Mouse (Mus musculus): ENCODE results near the gene Acadl. TPM values are rescaled to one million over a fixed set of nuclear protein-coding genes. Genes with fewer than 3 reads are reported as not detected.
A peak's percentile ranks its signal among the peaks of the same experiment; 100 is the strongest.

The Acadl gene
- polyA plus RNA-seq, 1 experiment from 2014 or later, result 61.0 TPM

GRCm38 (mm10) chr1:66871591-66871990 lies 8.5 kb upstream of the Acadl start:
- no peak for ATAC-seq (ENCODE audit: low FRiP score)
- no peaks in the 10 kb centered on the region for H3K9me3 ChIP-seq (replicated peaks)
- 77% methylated on average over 7 of the region's 7 CpGs for WGBS

GRCm38 (mm10) chr1:66865633-66866032 lies 2.6 kb upstream of the Acadl start:
- no peak for ATAC-seq (ENCODE audit: low FRiP score)
- 85% methylated on average over 4 of the region's 4 CpGs for WGBS
- Histone ChIP-seq H3K27ac (no peak overlapping the region), H3K27me3 (no peaks in the 10 kb centered on the region), H3K9me3 (replicated peaks) (no peaks in the 10 kb centered on the region), H3K9ac (no peak overlapping the region), H3K4me3 (no peak overlapping the region), H3K36me3 (no peaks in the 10 kb centered on the region), H3K4me2 (replicated peaks) (no peak overlapping the region), H3K4me1 (peaks cover 11% of the 10 kb centered on the region)

More at GRCm38 (mm10) chr1:66871591-66871990, 8.5 kb upstream of the Acadl start:
- Histone ChIP-seq H3K27me3 (no peaks in the 10 kb centered on the region), H3K4me3 (no peak overlapping the region), H3K36me3 (no peaks in the 10 kb centered on the region), H3K27ac (no peak overlapping the region), H3K4me1 (no peaks in the 10 kb centered on the region), H3K9ac (no peak overlapping the region), H3K4me2 (replicated peaks) (no peak overlapping the region)

GRCm38 (mm10) chr1:66863741-66864495 lies 841 bp upstream of the Acadl start:
- H3K27ac ChIP-seq, result no peak overlapping the region
- H3K4me2 ChIP-seq (replicated peaks), result peak overlapping the region; percentile 79
- no peaks in the 10 kb centered on the region for H3K27me3 ChIP-seq
- peak overlapping the region; percentile 67; the same call in 1 of the 2 replicates for H3K4me3 ChIP-seq
- no peak for ATAC-seq (ENCODE audit: low FRiP score)
- H3K4me1 ChIP-seq, result peaks cover 11% of the 10 kb centered on the region
- H3K9me3 ChIP-seq (replicated peaks), result no peaks in the 10 kb centered on the region; the same call in 1 of the 2 replicates
- no peak overlapping the region for H3K9ac ChIP-seq
- no peaks in the 10 kb centered on the region for H3K36me3 ChIP-seq
- WGBS, result 15% methylated on average over 9 of the region's 9 CpGs

- ATAC-seq (ENCODE audit: low FRiP score), result peak; percentile 31
- H3K4me2 ChIP-seq (replicated peaks), result peak overlapping the region; percentile 79
- WGBS, result 22% methylated on average over 14 of the region's 14 CpGs
- H3K9me3 ChIP-seq (replicated peaks), result no peaks in the 10 kb centered on the region; the same call in 1 of the 2 replicates
- H3K4me3 ChIP-seq, result peak overlapping the region; percentile 67
- H3K27me3 ChIP-seq, result no peaks in the 10 kb centered on the region
- H3K36me3 ChIP-seq, result peaks cover 4% of the 10 kb centered on the region; the same call in 1 of the 2 replicates
- no peak overlapping the region for H3K27ac ChIP-seq
- H3K4me1 ChIP-seq, result peaks cover 11% of the 10 kb centered on the region
- H3K9ac ChIP-seq, result peak overlapping the region; percentile 78
These were observed 1.1 kb downstream of the Acadl start for GRCm38 (mm10) chr1:66861764-66862672.

- H3K9ac ChIP-seq, result no peak overlapping the region
- H3K4me1 ChIP-seq, result no peaks in the 10 kb centered on the region
- H3K4me2 ChIP-seq (replicated peaks), result no peak overlapping the region
- 91% methylated on average over 4 of the region's 4 CpGs for WGBS
- H3K27ac ChIP-seq, result no peak overlapping the region
- H3K4me3 ChIP-seq, result no peak overlapping the region
- no peak for ATAC-seq (ENCODE audit: low FRiP score)
- H3K27me3 ChIP-seq, result no peaks in the 10 kb centered on the region
- peaks cover 24% of the 10 kb centered on the region for H3K36me3 ChIP-seq
- peaks cover 7% of the 10 kb centered on the region for H3K9me3 ChIP-seq (replicated peaks)
These were observed 15.6 kb downstream of the Acadl start for GRCm38 (mm10) chr1:66847506-66847905.

- H3K36me3 ChIP-seq, result peaks cover 25% of the 10 kb centered on the region
- WGBS, result 88% methylated on average over 5 of the region's 5 CpGs
- H3K4me1 ChIP-seq, result no peaks in the 10 kb centered on the region
- H3K9me3 ChIP-seq (replicated peaks), result peaks cover 7% of the 10 kb centered on the region
- H3K9ac ChIP-seq, result no peak overlapping the region
- no peak overlapping the region for H3K4me2 ChIP-seq (replicated peaks)
- no peak overlapping the region for H3K4me3 ChIP-seq
- ATAC-seq (ENCODE audit: low FRiP score), result no peak
- no peaks in the 10 kb centered on the region for H3K27me3 ChIP-seq
- H3K27ac ChIP-seq, result no peak overlapping the region
These were observed 17.3 kb downstream of the Acadl start for GRCm38 (mm10) chr1:66845690-66846318.

GRCm38 (mm10) chr1:66841938-66842337 lies 21.1 kb downstream of the Acadl start:
- Histone ChIP-seq H3K36me3 (0 out of 2 replicates have a peak, but pooled peaks cover 7% of the 10 kb centered on the region), H3K4me1 (no peaks in the 10 kb centered on the region), H3K9ac (no peak overlapping the region), H3K27ac (no peak overlapping the region), H3K27me3 (no peaks in the 10 kb centered on the region), H3K4me3 (no peak overlapping the region), H3K9me3 (replicated peaks) (no peaks in the 10 kb centered on the region), H3K4me2 (replicated peaks) (no peak overlapping the region)
- WGBS, result 78% methylated on average over 10 of the region's 10 CpGs
- ATAC-seq (ENCODE audit: low FRiP score), result no peak

- H3K4me2 ChIP-seq (replicated peaks), result no peak overlapping the region
- no peaks in the 10 kb centered on the region for H3K4me1 ChIP-seq
- 0 out of 2 replicates have a peak, but pooled peaks cover 7% of the 10 kb centered on the region for H3K36me3 ChIP-seq
- 84% methylated on average over 6 of the region's 6 CpGs for WGBS
- no peak for ATAC-seq (ENCODE audit: low FRiP score)
- H3K27me3 ChIP-seq, result no peaks in the 10 kb centered on the region
- no peak overlapping the region for H3K27ac ChIP-seq
- no peak overlapping the region for H3K9ac ChIP-seq
- no peaks in the 10 kb centered on the region for H3K9me3 ChIP-seq (replicated peaks)
- H3K4me3 ChIP-seq, result no peak overlapping the region
These were observed 21.6 kb downstream of the Acadl start for GRCm38 (mm10) chr1:66841510-66841909.

- no peak overlapping the region for H3K9ac ChIP-seq
- no peak for ATAC-seq (ENCODE audit: low FRiP score)
- H3K4me2 ChIP-seq (replicated peaks), result no peak overlapping the region
- no peak overlapping the region for H3K27ac ChIP-seq
- H3K36me3 ChIP-seq, result 0 out of 2 replicates have a peak, but pooled peaks cover 7% of the 10 kb centered on the region
- H3K9me3 ChIP-seq (replicated peaks), result no peaks in the 10 kb centered on the region
- H3K27me3 ChIP-seq, result no peaks in the 10 kb centered on the region
- no peaks in the 10 kb centered on the region for H3K4me1 ChIP-seq
- WGBS, result 84% methylated on average over 7 of the region's 7 CpGs
- no peak overlapping the region for H3K4me3 ChIP-seq
These were observed 23.2 kb downstream of the Acadl start for GRCm38 (mm10) chr1:66839755-66840438.

- Histone ChIP-seq H3K9ac (no peak overlapping the region), H3K27me3 (no peaks in the 10 kb centered on the region), H3K36me3 (0 out of 2 replicates have a peak, but pooled peaks cover 7% of the 10 kb centered on the region), H3K4me2 (replicated peaks) (no peak overlapping the region), H3K4me3 (no peak overlapping the region), H3K4me1 (no peaks in the 10 kb centered on the region), H3K27ac (no peak overlapping the region), H3K9me3 (replicated peaks) (no peaks in the 10 kb centered on the region)
- WGBS, result 88% methylated on average over 1 of the region's 1 CpGs
- ATAC-seq (ENCODE audit: low FRiP score), result no peak
These were observed 23.9 kb downstream of the Acadl start for GRCm38 (mm10) chr1:66839135-66839534.

- 60% methylated on average over 16 of the region's 16 CpGs for WGBS
- Histone ChIP-seq H3K9me3 (replicated peaks) (no peaks in the 10 kb centered on the region), H3K4me3 (no peak overlapping the region), H3K4me1 (no peaks in the 10 kb centered on the region), H3K9ac (no peak overlapping the region), H3K4me2 (replicated peaks) (no peak overlapping the region), H3K36me3 (0 out of 2 replicates have a peak, but pooled peaks cover 7% of the 10 kb centered on the region), H3K27me3 (no peaks in the 10 kb centered on the region), H3K27ac (no peak overlapping the region)
- ATAC-seq (ENCODE audit: low FRiP score), result peak; percentile 50
These were observed 24.7 kb downstream of the Acadl start for GRCm38 (mm10) chr1:66838184-66839042.

Measured in hindbrain, embryonic 12.5 days (tissue).